Mouse (Mus musculus) gastrocnemius, postnatal 14 days (tissue): ENCODE measurements around the gene Thap8. TPM values are rescaled to one million over a fixed set of nuclear protein-coding genes. Genes with fewer than 3 reads are reported as not detected.

Source experiments
- DNase-seq: peaks from one replicate; pipeline ENCODE4 v3.0.0; 2021; ENCODE audit warnings: mixed read lengths
- intact Hi-C: fragments of 180-260 bp; cut with DNase I; formaldehyde crosslinking; loops from one replicate; pipeline ENCODE4 v1.15.1; 2025; ENCODE audit warnings: low total_unique reads
- total RNA-seq, 2 experiments: library from RNA; stranded (reverse); gene quantifications; 2 replicates each; pipeline ENCODE4 v1.2.3; 2021

Thap8 gene
- total RNA-seq, 2 experiments from 2014 or later = 0.16 to 0.29 TPM

DNA sequence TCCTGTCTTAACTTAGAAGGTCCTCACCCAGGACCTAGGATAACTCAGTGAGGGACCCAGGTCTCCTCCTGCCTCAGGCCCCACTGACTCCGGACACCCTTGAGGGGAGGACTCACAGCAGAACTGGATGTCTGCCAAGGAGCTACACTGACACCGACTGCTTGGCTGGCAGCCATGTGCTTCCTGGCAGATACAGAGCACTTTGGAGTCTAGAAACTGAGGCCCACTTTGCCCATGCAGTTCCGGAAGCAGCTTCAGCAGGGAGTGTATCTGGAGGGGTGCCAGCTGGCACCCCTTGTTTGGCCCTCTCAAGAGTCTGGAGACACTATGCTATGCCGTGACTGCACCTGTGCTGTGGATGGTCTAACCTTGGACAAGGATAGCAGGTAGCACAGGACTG is 53.5 kb downstream of the Thap8 start:
- peak; percentile 34 for DNase-seq
- intact Hi-C loops = no loop called here

DNA sequence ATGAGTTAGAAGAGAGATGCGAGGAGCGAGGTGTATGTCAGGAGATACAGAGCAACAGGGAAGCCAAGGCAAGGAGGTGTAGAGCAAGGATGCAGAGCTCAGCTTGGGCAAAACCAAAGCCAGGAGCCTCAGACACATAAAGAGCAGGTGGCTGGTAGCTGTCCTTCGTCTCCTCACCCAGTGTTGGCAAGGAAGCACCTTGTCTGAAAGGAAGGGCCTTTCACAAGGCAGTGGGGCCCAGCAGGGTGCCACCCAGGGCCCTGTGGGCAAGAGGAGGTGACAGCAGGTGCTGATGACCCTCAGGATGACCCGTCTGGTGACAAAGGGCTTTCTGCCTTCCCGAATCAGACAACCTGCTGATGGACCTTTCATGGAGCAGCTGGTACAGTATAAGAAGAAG is 54.7 kb downstream of the Thap8 start:
- intact Hi-C loops = no loop called here
- no peak for DNase-seq

DNA sequence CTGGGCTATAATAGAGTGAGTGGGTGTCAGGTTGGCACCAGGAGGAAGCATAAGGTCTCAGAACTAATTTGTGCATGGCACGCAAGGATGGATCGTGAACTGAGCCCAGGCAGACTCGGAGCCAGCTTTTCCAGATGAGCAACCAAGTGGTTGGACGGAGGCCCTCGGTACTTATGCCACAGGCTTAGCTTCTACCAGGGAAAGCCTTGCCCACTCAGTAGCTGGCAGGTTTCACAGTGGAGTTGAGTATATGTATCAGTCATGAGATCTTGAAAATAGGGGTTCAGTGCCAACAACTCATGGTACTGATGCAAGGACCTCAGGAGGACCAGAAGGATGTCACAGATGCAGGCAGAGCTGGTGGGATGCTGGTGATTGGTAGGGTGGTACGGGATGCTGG is 55.8 kb downstream of the Thap8 start:
- no peak for DNase-seq
- intact Hi-C loops = no loop called here

DNA sequence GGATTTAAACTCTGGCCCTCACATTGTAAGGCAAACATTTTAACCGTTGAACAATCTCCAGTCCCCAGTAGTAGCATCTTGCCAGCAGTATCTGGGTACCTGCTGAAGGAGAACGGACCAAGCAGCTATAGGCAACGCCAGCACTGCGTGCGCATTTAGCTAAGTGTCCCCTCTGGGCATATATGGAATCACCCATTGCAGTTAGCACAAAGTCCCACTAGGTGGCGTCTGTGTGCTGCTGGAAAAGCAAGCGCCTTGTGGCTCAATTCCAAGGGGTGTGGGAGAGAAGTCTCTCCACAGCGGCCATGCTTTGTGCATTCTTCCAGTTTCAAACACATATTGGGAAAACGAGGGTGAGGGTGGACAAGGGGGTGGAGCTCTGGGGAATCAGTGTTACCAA is 56.5 kb downstream of the Thap8 start:
- peak; percentile 85 for DNase-seq
- intact Hi-C loops = no loop called here

DNA sequence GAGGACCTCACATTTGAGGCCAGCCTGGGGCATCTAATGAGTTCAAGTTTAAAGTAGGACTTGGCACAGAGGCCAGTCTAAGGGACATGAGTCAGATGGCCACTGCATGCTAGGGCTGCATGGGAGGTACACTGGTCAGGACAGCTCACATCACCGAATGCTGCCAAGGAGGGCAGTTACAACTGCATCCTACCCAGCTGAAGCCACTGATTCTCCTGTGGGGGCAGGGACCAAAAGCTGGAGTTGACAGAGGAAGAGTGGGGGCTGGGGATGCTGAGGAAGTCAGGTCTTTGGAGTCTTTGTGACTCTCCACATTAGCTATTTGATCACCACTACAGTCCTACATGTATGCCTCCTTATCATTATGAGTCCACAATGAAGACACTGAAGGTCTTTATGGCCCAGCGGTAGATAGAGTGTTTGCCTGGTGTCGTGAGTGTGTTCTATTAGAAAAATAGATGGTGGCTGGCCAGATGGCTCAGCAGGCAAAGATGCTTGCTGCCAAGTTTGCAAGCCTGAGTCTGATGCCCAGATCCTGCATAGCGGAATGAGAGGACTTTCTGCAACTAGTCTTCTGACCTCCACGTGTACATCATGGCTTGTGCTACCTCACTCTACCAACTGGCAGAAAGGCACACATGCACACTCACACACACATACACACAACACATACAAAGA is 59.7 kb downstream of the Thap8 start:
- DNase-seq = no peak
- intact Hi-C loops = no loop called here

Other genes with a start within 250 kb of the Thap8 start
- gene Zfp14, start 228.7 kb upstream of the Thap8 start, total RNA-seq = 1 to 10 TPM; 1.5 to 2.0 TPM
- gene Zfp82, start 207.2 kb upstream of the Thap8 start, total RNA-seq = 1 to 10 TPM; 1.0 to 1.6 TPM
- under 1 TPM in 1 of 2 experiments, not detected in 1; 0.80 TPM for gene Gm26920, start 189.7 kb upstream of the Thap8 start, total RNA-seq
- gene Zfp566, start 189.6 kb upstream of the Thap8 start, total RNA-seq = 1 to 10 TPM; 1.1 to 1.8 TPM
- 10 to 100 TPM; 29.9 to 33.5 TPM for gene Zfp260, start 185.3 kb upstream of the Thap8 start, total RNA-seq
- 1 to 10 TPM; 1.6 to 2.9 TPM for gene Zfp382, start 158.2 kb upstream of the Thap8 start, total RNA-seq
- 10 to 100 TPM; 23.5 to 27.0 TPM for gene Zfp146, start 110.3 kb upstream of the Thap8 start, total RNA-seq
- 100 to 1,000 TPM; 827 to 966 TPM for gene Cox7a1, start 96.0 kb upstream of the Thap8 start, total RNA-seq
- 100 to 1,000 TPM; 275 to 320 TPM for gene Capns1, start 81.3 kb upstream of the Thap8 start, total RNA-seq
- gene Polr2i, start 48.1 kb upstream of the Thap8 start, total RNA-seq = 10 to 100 TPM; 56.0 to 61.2 TPM
- gene Tbcb, start 47.8 kb upstream of the Thap8 start, total RNA-seq = 10 to 100 TPM; 26.8 to 37.2 TPM
- gene Ovol3, start 44.4 kb upstream of the Thap8 start, total RNA-seq = under 1 TPM in 1 of 2 experiments, not detected in 1; 0.33 TPM
- 1 to 10 TPM; 2.9 to 3.1 TPM for gene Wdr62, start 325 bp downstream of the Thap8 start, total RNA-seq
- 10 to 100 TPM; 18.2 to 20.9 TPM for gene Clip3, start 11.6 kb downstream of the Thap8 start, total RNA-seq
- 10 to 100 TPM; 16.0 to 17.4 TPM for gene Alkbh6, start 28.6 kb downstream of the Thap8 start, total RNA-seq
- gene Syne4, start 34.7 kb downstream of the Thap8 start, total RNA-seq = 1 to 10 TPM; 1.0 to 1.1 TPM
- under 1 TPM; 0.51 to 0.78 TPM for gene E130208F15Rik, start 41.6 kb downstream of the Thap8 start, total RNA-seq
- gene Sdhaf1, start 43.8 kb downstream of the Thap8 start, total RNA-seq = 10 to 100 TPM in 1 of 2 experiments, 1 to 10 TPM in 1; 7.8 to 10.6 TPM
- 1 to 10 TPM; 1.5 to 1.8 TPM for gene Lrfn3, start 82.7 kb downstream of the Thap8 start, total RNA-seq
- 10 to 100 TPM in 1 of 2 experiments, 1 to 10 TPM in 1; 7.8 to 10.4 TPM for gene Tyrobp, start 133.7 kb downstream of the Thap8 start, total RNA-seq
- gene Hcst, start 139.8 kb downstream of the Thap8 start, total RNA-seq = under 1 TPM in 1 of 2 experiments, not detected in 1; 0.94 TPM
- under 1 TPM; 0.21 to 0.33 TPM for gene Nfkbid, start 141.6 kb downstream of the Thap8 start, total RNA-seq
- gene Aplp1, start 165.4 kb downstream of the Thap8 start, total RNA-seq = 1 to 10 TPM; 1.9 to 2.3 TPM
- not detected for gene Kirrel2, start 177.6 kb downstream of the Thap8 start, total RNA-seq
- not detected for gene Nphs1, start 178.2 kb downstream of the Thap8 start, total RNA-seq
- not detected for gene Prodh2, start 213.5 kb downstream of the Thap8 start, total RNA-seq